Mouse (Mus musculus) embryonic facial prominence, embryonic 10.5 days (tissue): ENCODE measurements around the gene Bcl11b. TPM values are rescaled to one million over a fixed set of nuclear protein-coding genes. Genes with fewer than 3 reads are reported as not detected.

Source experiments
- DNase-seq: peaks from one replicate; pipeline ENCODE4 v3.0.0-alpha.2; 2017; ENCODE audit warnings: low spot score
- H3K27ac ChIP-seq: fragments of 300-500 bp; sonication (generic); replicated peaks from 2 replicates; pipeline ENCODE4 v1.5.1; 2016; ENCODE audit warnings: mild to moderate bottlenecking
- H3K27me3 ChIP-seq: fragments of 300-500 bp; sonication (generic); replicated peaks from 2 replicates; pipeline ENCODE4 v1.6.1; 2016; ENCODE audit warnings: low read depth, mild to moderate bottlenecking; ENCODE audit not compliant: poor library complexity, severe bottlenecking
- H3K36me3 ChIP-seq: fragments of 300-500 bp; sonication (generic); replicated peaks from 2 replicates; pipeline ENCODE4 v1.6.1; 2016; ENCODE audit warnings: mild to moderate bottlenecking, moderate library complexity
- H3K4me1 ChIP-seq: fragments of 300-500 bp; sonication (generic); 2 replicates; pipeline ENCODE4 v1.6.1; 2016
- H3K4me3 ChIP-seq: fragments of 300-500 bp; sonication (generic); 2 replicates; pipeline ENCODE4 v1.5.1; 2016; ENCODE audit warnings: mild to moderate bottlenecking, moderate library complexity
- H3K9me3 ChIP-seq: fragments of 300-500 bp; sonication (generic); 2 replicates; pipeline ENCODE4 v1.6.1; 2016; ENCODE audit warnings: mild to moderate bottlenecking
- WGBS: fragments of 180-500 bp; shearing (Covaris S2); methylation state at CpG from one replicate; pipeline ENCODE4 v1.1.7; 2016; 5-methylcytosine and 5-hydroxymethylcytosine counted together
- polyA plus RNA-seq: library from polyadenylated mRNA; unstranded; fragments of >200 nt; fragmentation: Nextera tagmentation; extraction: Ambion mirVana; gene quantifications from 2 replicates; pipeline ENCODE4 v1.2.1, GENCODE M21; 2016

Bcl11b gene
- polyA plus RNA-seq, 1 experiment from 2014 or later: 10.4 TPM

- Histone ChIP-seq H3K4me1 (peaks cover 100% of the 10 kb centered on the region), H3K4me3 (peak overlapping the region; percentile 43), H3K9me3 (no peaks in the 10 kb centered on the region), H3K36me3 (no peaks in the 10 kb centered on the region), H3K27me3 (peaks cover 55% of the 10 kb centered on the region), H3K27ac (peak overlapping the region; percentile 54)
- DNase-seq: peak; percentile 43
- WGBS: 16% methylated on average over 22 of the region's 22 CpGs
These were observed 26.8 kb downstream of the Bcl11b start for GRCm38 (mm10) chr12:107976571-107977001.

GRCm38 (mm10) chr12:107975897-107976570 lies 27.4 kb downstream of the Bcl11b start:
- 27% methylated on average over 14 of the region's 14 CpGs for WGBS
- peak overlapping the region; percentile 54; the same call in 1 of the 2 replicates for H3K27ac ChIP-seq

GRCm38 (mm10) chr12:107975479-107975896 lies 27.9 kb downstream of the Bcl11b start:
- 65% methylated on average over 10 of the region's 10 CpGs for WGBS
- H3K4me1 ChIP-seq: peaks cover 99% of the 10 kb centered on the region

More at GRCm38 (mm10) chr12:107975897-107976570, 27.4 kb downstream of the Bcl11b start:
- Histone ChIP-seq H3K4me3 (peak overlapping the region; percentile 43), H3K36me3 (peaks cover 4% of the 10 kb centered on the region; the same call in 1 of the 2 replicates), H3K27me3 (peaks cover 52% of the 10 kb centered on the region), H3K4me1 (peaks cover 100% of the 10 kb centered on the region), H3K9me3 (no peaks in the 10 kb centered on the region)
- no peak for DNase-seq

GRCm38 (mm10) chr12:107974504-107974903 lies 28.9 kb downstream of the Bcl11b start:
- Histone ChIP-seq H3K4me3 (no peak overlapping the region), H3K4me1 (peaks cover 99% of the 10 kb centered on the region), H3K9me3 (peaks cover 5% of the 10 kb centered on the region; the same call in 1 of the 2 replicates), H3K27me3 (peaks cover 52% of the 10 kb centered on the region), H3K27ac (no peak overlapping the region), H3K36me3 (peaks cover 11% of the 10 kb centered on the region)
- WGBS: 64% methylated on average over 11 of the region's 11 CpGs
- DNase-seq: no peak

More at GRCm38 (mm10) chr12:107975479-107975896, 27.9 kb downstream of the Bcl11b start:
- no peak overlapping the region for H3K27ac ChIP-seq
- no peaks in the 10 kb centered on the region for H3K9me3 ChIP-seq
- peaks cover 52% of the 10 kb centered on the region for H3K27me3 ChIP-seq
- DNase-seq: no peak
- H3K36me3 ChIP-seq: peaks cover 4% of the 10 kb centered on the region; the same call in 1 of the 2 replicates
- H3K4me3 ChIP-seq: no peak overlapping the region

GRCm38 (mm10) chr12:107973556-107974140 lies 29.8 kb downstream of the Bcl11b start:
- WGBS: 57% methylated on average over 11 of the region's 11 CpGs
- peaks cover 49% of the 10 kb centered on the region for H3K27me3 ChIP-seq
- peaks cover 16% of the 10 kb centered on the region for H3K36me3 ChIP-seq
- H3K4me1 ChIP-seq: peaks cover 95% of the 10 kb centered on the region
- H3K9me3 ChIP-seq: peaks cover 6% of the 10 kb centered on the region; the same call in 1 of the 2 replicates
- no peak for DNase-seq
- no peak overlapping the region for H3K4me3 ChIP-seq
- 0 out of 2 replicates have a peak overlapping the region, but pooled peaks have one; percentile 22 for H3K27ac ChIP-seq

- peaks cover 6% of the 10 kb centered on the region; the same call in 1 of the 2 replicates for H3K9me3 ChIP-seq
- H3K27me3 ChIP-seq: peaks cover 25% of the 10 kb centered on the region
- WGBS: 70% methylated on average over 12 of the region's 12 CpGs
- no peak overlapping the region for H3K4me3 ChIP-seq
- peaks cover 16% of the 10 kb centered on the region for H3K36me3 ChIP-seq
- H3K4me1 ChIP-seq: peaks cover 94% of the 10 kb centered on the region
- H3K27ac ChIP-seq: no peak overlapping the region
- DNase-seq: no peak
These were observed 32.2 kb downstream of the Bcl11b start for GRCm38 (mm10) chr12:107971081-107971780.

- H3K36me3 ChIP-seq: peaks cover 19% of the 10 kb centered on the region
- H3K4me1 ChIP-seq: peaks cover 94% of the 10 kb centered on the region
- no peak for DNase-seq
- H3K9me3 ChIP-seq: peaks cover 6% of the 10 kb centered on the region; the same call in 1 of the 2 replicates
- no peak overlapping the region for H3K27ac ChIP-seq
- H3K4me3 ChIP-seq: no peak overlapping the region
- WGBS: 49% methylated on average over 12 of the region's 12 CpGs
- peaks cover 19% of the 10 kb centered on the region for H3K27me3 ChIP-seq
These were observed 32.8 kb downstream of the Bcl11b start for GRCm38 (mm10) chr12:107970637-107971036.

GRCm38 (mm10) chr12:107969841-107970371 lies 33.5 kb downstream of the Bcl11b start:
- Histone ChIP-seq H3K4me3 (no peak overlapping the region), H3K4me1 (peaks cover 94% of the 10 kb centered on the region), H3K27ac (no peak overlapping the region), H3K27me3 (peaks cover 14% of the 10 kb centered on the region), H3K36me3 (peaks cover 22% of the 10 kb centered on the region), H3K9me3 (peaks cover 6% of the 10 kb centered on the region; the same call in 1 of the 2 replicates)
- DNase-seq: no peak
- 45% methylated on average over 18 of the region's 18 CpGs for WGBS

GRCm38 (mm10) chr12:107969126-107969525 lies 34.3 kb downstream of the Bcl11b start:
- H3K27me3 ChIP-seq: peaks cover 14% of the 10 kb centered on the region
- peaks cover 6% of the 10 kb centered on the region; the same call in 1 of the 2 replicates for H3K9me3 ChIP-seq
- H3K36me3 ChIP-seq: peaks cover 25% of the 10 kb centered on the region
- 82% methylated on average over 8 of the region's 8 CpGs for WGBS
- H3K27ac ChIP-seq: no peak overlapping the region
- no peak overlapping the region for H3K4me3 ChIP-seq
- H3K4me1 ChIP-seq: peaks cover 94% of the 10 kb centered on the region
- no peak for DNase-seq

GRCm38 (mm10) chr12:107968331-107968730 lies 35.1 kb downstream of the Bcl11b start:
- no peak overlapping the region for H3K4me3 ChIP-seq
- H3K27me3 ChIP-seq: peaks cover 12% of the 10 kb centered on the region
- peaks cover 94% of the 10 kb centered on the region for H3K4me1 ChIP-seq
- DNase-seq: no peak
- no peak overlapping the region for H3K27ac ChIP-seq
- H3K9me3 ChIP-seq: peaks cover 6% of the 10 kb centered on the region; the same call in 1 of the 2 replicates
- WGBS: 85% methylated on average over 3 of the region's 3 CpGs
- H3K36me3 ChIP-seq: peaks cover 25% of the 10 kb centered on the region

- H3K27me3 ChIP-seq: no peaks in the 10 kb centered on the region
- DNase-seq: no peak
- H3K36me3 ChIP-seq: peaks cover 25% of the 10 kb centered on the region
- peaks cover 90% of the 10 kb centered on the region for H3K4me1 ChIP-seq
- WGBS: 89% methylated on average over 7 of the region's 7 CpGs
- peaks cover 6% of the 10 kb centered on the region; the same call in 1 of the 2 replicates for H3K9me3 ChIP-seq
- H3K27ac ChIP-seq: no peak overlapping the region
- no peak overlapping the region for H3K4me3 ChIP-seq
These were observed 36.4 kb downstream of the Bcl11b start for GRCm38 (mm10) chr12:107967026-107967425.

GRCm38 (mm10) chr12:107965103-107965502 lies 38.3 kb downstream of the Bcl11b start:
- Histone ChIP-seq H3K9me3 (peaks cover 6% of the 10 kb centered on the region; the same call in 1 of the 2 replicates), H3K27me3 (no peaks in the 10 kb centered on the region), H3K4me3 (peak overlapping the region; percentile 15; the same call in 1 of the 2 replicates), H3K27ac (peak overlapping the region; percentile 75), H3K4me1 (peaks cover 91% of the 10 kb centered on the region), H3K36me3 (peaks cover 20% of the 10 kb centered on the region)
- 51% methylated on average over 12 of the region's 12 CpGs for WGBS
- DNase-seq: peak; percentile 51
